Mouse (Mus musculus) hindbrain, embryonic 11.5 days (tissue): ENCODE results near the gene Il17re. TPM values are rescaled to one million over a fixed set of nuclear protein-coding genes. Genes with fewer than 3 reads are reported as not detected.

Experiments used
- ATAC-seq: fragments of 200-750 bp; cut with Nextera tagmentation; 2 replicates; pipeline ENCODE4 v1.8.0; 2017; ENCODE audit warnings: mild to moderate bottlenecking, moderate TSS enrichment, moderate library complexity; ENCODE audit not compliant: low FRiP score
- DNase-seq: peaks from one replicate; pipeline ENCODE4 v3.0.0-alpha.2; 2015; ENCODE audit warnings: low spot score
- H3K27ac ChIP-seq: fragments of 300-500 bp; sonication (generic); 2 replicates; pipeline ENCODE4 v1.5.1; 2014; ENCODE audit warnings: mild to moderate bottlenecking, low read depth, low read length
- H3K27me3 ChIP-seq: fragments of 300-500 bp; sonication (generic); 2 replicates; pipeline ENCODE4 v1.6.1; 2014; ENCODE audit warnings: mild to moderate bottlenecking, low read length, moderate library complexity, mixed read lengths; ENCODE audit not compliant: control insufficient read depth, insufficient read depth
- H3K36me3 ChIP-seq: fragments of 300-500 bp; sonication (generic); 2 replicates; pipeline ENCODE4 v1.6.1; 2014; ENCODE audit warnings: mild to moderate bottlenecking, low read length, moderate library complexity, mixed read lengths; ENCODE audit not compliant: control insufficient read depth, insufficient read depth
- H3K4me1 ChIP-seq: fragments of 300-500 bp; sonication (generic); replicated peaks from 2 replicates; pipeline ENCODE4 v1.6.1; 2014; ENCODE audit warnings: low read length, mixed read lengths; ENCODE audit not compliant: control insufficient read depth, insufficient read depth
- H3K4me2 ChIP-seq: fragments of 300-500 bp; sonication (generic); replicated peaks from 2 replicates; pipeline ENCODE4 v1.6.1; 2014; ENCODE audit warnings: mild to moderate bottlenecking, low read depth, low read length
- H3K4me3 ChIP-seq: fragments of 300-500 bp; sonication (generic); 2 replicates; pipeline ENCODE4 v1.5.1; 2014; ENCODE audit warnings: low read depth, low read length
- H3K9ac ChIP-seq: fragments of 300-500 bp; sonication (generic); 2 replicates; pipeline ENCODE4 v1.6.1; 2014; ENCODE audit warnings: low read depth, low read length
- H3K9me3 ChIP-seq: fragments of 300-500 bp; sonication (generic); 2 replicates; pipeline ENCODE4 v1.6.1; 2016; ENCODE audit warnings: low read length; ENCODE audit not compliant: control insufficient read depth
- WGBS: fragments of 180-500 bp; shearing (Covaris S2); extraction: QIAGEN DNeasy Blood & Tissue Kit; methylation state at CpG from one replicate; pipeline ENCODE4 v1.1.7; 2014; 5-methylcytosine and 5-hydroxymethylcytosine counted together
- polyA plus RNA-seq: library from polyadenylated mRNA; unstranded; fragments of >200 nt; fragmentation: Nextera tagmentation; extraction: Ambion mirVana; gene quantifications from 2 replicates; pipeline ENCODE4 v1.2.1, GENCODE M21; 2014

The Il17re gene
- polyA plus RNA-seq, 1 experiment from 2014 or later: 0.88 TPM

DNA sequence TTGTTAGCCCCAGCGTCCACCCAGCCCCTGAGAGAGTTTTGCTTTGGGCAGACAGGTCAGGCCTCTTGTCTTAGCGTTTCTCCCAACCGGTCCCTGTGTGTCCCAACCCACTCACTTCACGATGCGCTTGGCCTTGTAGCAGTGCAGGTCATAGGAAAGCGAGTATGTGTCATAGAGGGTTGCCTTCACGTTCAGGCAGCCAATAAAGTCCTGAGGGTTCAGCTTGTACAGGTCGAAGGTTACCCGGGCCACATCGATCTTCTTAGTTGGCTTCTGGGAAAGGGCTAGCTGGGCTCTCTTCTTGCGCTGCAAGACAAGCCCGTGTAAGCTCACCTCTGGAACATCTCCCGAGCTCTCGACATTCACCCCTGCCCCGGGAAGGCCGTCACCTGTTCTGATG lies 30.3 kb upstream of the Il17re start:
- Histone ChIP-seq H3K36me3 (no peaks in the 10 kb centered on the region), H3K9ac (no peak overlapping the region), H3K27me3 (no peaks in the 10 kb centered on the region), H3K4me3 (no peak overlapping the region), H3K4me1 (no peaks in the 10 kb centered on the region), H3K4me2 (no peak overlapping the region), H3K27ac (no peak overlapping the region), H3K9me3 (no peaks in the 10 kb centered on the region)
- DNase-seq (no peak), ATAC-seq (no peak)
- 94% methylated on average over 16 of the region's 16 CpGs for WGBS

DNA sequence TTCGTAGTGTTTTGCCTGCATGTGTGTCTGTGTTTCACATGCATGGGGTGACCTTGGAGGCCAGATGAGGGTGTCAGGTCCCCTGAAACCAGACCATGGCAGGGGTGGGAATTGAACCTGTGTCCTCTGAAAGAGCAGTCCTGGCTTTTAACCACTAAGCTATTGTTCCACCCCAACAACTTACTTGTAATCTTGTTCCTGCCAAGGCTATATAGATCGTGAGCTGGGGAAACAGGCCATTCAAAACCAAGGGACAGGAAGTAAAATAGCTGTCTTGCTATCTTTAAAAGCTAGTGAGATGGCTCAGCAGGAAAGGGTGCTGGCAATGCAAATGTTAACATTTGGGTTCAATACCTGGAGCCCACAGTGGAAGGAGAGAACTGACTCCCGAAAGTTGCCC lies 28.3 kb upstream of the Il17re start:
- WGBS: 86% methylated on average over 3 of the region's 3 CpGs

DNA sequence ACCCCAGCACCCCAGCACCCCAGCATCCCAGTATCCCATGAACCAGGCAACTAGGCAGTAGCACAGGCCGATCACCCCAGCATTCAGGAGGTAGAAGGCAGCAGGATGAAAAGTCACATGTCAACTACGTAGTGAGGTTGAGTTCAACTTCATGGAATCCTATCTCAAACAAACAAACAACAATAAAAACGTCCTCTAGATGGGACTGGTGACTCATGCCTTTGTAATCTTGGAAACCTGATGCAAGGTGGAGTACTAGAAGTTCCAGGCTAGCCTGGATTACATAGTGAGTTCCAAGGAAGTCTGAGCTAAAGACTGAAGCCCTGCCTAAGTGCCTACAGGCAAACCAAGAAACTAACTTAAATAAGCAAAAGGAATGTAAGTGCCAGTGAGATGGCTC lies 27.4 kb upstream of the Il17re start:
- Histone ChIP-seq H3K27ac (no peak overlapping the region), H3K9ac (no peak overlapping the region), H3K4me1 (no peaks in the 10 kb centered on the region), H3K27me3 (no peaks in the 10 kb centered on the region), H3K4me3 (no peak overlapping the region), H3K9me3 (no peaks in the 10 kb centered on the region), H3K36me3 (no peaks in the 10 kb centered on the region), H3K4me2 (no peak overlapping the region)
- no peak for ATAC-seq
- no peak for DNase-seq
- WGBS: 66% methylated on average over 3 of the region's 3 CpGs

More for the DNA sequence above, 28.3 kb upstream of the Il17re start:
- ATAC-seq: no peak
- Histone ChIP-seq H3K4me2 (no peak overlapping the region), H3K4me1 (no peaks in the 10 kb centered on the region), H3K27ac (no peak overlapping the region), H3K27me3 (no peaks in the 10 kb centered on the region), H3K4me3 (no peak overlapping the region), H3K9ac (no peak overlapping the region), H3K9me3 (no peaks in the 10 kb centered on the region), H3K36me3 (no peaks in the 10 kb centered on the region)
- no peak for DNase-seq

DNA sequence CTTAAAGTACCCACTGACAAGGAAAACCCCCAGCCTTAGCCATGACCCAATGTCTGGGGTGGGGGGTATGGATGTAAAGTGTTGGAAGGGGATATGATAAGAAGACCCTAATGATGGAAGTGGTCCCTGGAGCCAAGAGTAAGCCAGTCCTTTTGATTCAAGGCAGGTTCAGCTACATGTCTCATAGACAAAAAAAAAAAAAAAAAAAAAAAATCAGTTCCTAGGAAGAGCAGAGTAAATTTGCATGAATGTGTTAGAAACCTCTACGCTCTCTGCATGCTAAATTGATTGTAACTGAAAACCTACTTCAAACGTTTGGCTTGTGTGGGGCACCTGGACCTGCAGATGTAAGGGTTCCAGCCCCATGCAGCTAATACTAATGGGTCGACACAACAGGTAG lies 26.5 kb upstream of the Il17re start:
- no peaks in the 10 kb centered on the region for H3K9me3 ChIP-seq
- no peak overlapping the region for H3K4me3 ChIP-seq
- H3K36me3 ChIP-seq: no peaks in the 10 kb centered on the region
- no peak overlapping the region for H3K9ac ChIP-seq
- no peak overlapping the region for H3K4me2 ChIP-seq
- H3K27ac ChIP-seq: no peak overlapping the region
- no peaks in the 10 kb centered on the region for H3K27me3 ChIP-seq
- 66% methylated on average over 3 of the region's 3 CpGs for WGBS
- H3K4me1 ChIP-seq: no peaks in the 10 kb centered on the region
- DNase-seq (no peak), ATAC-seq (no peak)

DNA sequence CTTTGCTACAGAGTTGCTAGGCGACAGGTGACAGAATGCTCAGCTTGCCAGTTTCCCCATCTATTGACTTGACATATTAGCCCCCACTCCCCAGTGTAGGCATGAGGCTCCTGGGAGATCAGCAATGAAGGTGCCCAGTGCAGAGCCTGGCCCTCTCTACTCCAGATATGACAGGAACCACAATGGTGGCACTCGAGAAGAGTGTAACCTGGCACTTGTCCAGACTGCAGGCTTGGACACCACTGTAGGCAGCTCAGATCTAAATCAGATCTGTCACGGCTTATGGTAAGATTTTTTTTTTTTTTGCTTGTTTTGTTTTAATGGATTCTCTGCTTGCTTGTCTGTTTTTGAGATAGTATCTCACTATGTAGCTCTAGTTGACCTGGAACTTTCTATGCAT lies 24.6 kb upstream of the Il17re start:
- DNase-seq (no peak), ATAC-seq (no peak)
- Histone ChIP-seq H3K27me3 (no peaks in the 10 kb centered on the region), H3K36me3 (no peaks in the 10 kb centered on the region), H3K4me3 (no peak overlapping the region), H3K4me2 (no peak overlapping the region), H3K9ac (no peak overlapping the region), H3K4me1 (no peaks in the 10 kb centered on the region), H3K9me3 (no peaks in the 10 kb centered on the region), H3K27ac (no peak overlapping the region)
- 83% methylated on average over 3 of the region's 3 CpGs for WGBS

DNA sequence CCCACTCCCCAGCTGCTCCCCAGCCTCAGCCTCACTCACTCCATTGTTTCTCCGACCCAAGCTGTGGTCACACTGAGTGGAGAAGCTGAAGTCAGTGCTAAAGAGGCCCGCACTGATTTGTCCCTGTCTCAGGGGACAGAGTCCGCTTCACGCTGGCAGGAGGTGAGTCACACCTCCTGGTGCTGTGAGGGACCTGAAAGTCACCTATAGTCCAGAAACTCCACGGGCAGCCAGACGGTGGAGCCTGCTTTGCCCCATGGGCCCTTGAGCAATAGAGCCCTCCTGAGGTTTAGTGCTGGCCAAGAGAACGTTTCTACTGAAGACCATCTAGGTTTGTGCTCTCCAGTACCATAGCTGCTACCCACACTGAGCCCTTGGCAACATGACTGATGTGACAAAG lies 23.6 kb upstream of the Il17re start:
- ATAC-seq (no peak), DNase-seq (no peak)
- H3K9me3 ChIP-seq: no peaks in the 10 kb centered on the region
- no peaks in the 10 kb centered on the region for H3K4me1 ChIP-seq
- 75% methylated on average over 7 of the region's 7 CpGs for WGBS
- H3K9ac ChIP-seq: no peak overlapping the region
- H3K4me2 ChIP-seq: no peak overlapping the region
- no peaks in the 10 kb centered on the region for H3K36me3 ChIP-seq
- H3K27ac ChIP-seq: no peak overlapping the region
- H3K4me3 ChIP-seq: no peak overlapping the region
- no peaks in the 10 kb centered on the region for H3K27me3 ChIP-seq

DNA sequence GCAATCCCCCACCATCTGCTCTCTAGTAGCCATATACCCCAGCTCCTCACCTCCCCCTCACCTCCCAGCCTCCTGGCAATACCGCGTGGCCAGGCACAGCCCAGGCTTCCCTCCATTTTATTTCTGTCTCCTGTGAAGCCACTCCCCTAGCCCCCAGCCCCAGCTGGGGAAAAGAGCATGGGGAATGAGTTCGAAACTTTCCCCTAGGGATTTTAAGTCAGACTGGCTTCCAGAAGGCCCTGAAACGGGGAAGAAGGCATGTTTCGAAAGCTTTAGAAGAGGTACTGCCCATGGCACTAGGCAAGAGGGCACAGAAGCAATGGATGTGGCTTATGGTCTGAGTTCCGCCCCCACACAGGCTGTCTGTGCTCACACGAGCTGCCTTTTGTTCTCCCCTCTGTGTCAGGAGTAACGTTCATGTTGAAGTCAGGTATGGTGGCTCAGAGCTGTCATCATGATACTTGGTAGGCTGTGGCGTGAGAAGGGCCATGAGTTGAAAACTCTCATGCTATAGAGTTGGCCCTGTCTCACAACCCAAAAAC lies 22.5 kb upstream of the Il17re start, which contains the start of gene Cidec:
Gene Cidec, minus strand, starts transcription at position 97 of the 542 bp plus-strand sequence.
- Histone ChIP-seq H3K4me2 (no peak within 1 kb of the TSS), H3K4me1 (no peaks in the 10 kb centered on the region), H3K9me3 (no peaks in the 10 kb centered on the region), H3K9ac (no peak within 1 kb of the TSS), H3K27me3 (no peaks in the 10 kb centered on the region), H3K27ac (no peak within 1 kb of the TSS), H3K4me3 (no peak within 1 kb of the TSS), H3K36me3 (no peaks in the 10 kb centered on the region)
- ATAC-seq (no peak), DNase-seq (no peak)
- 84% methylated on average over 9 of the region's 9 CpGs for WGBS

DNA sequence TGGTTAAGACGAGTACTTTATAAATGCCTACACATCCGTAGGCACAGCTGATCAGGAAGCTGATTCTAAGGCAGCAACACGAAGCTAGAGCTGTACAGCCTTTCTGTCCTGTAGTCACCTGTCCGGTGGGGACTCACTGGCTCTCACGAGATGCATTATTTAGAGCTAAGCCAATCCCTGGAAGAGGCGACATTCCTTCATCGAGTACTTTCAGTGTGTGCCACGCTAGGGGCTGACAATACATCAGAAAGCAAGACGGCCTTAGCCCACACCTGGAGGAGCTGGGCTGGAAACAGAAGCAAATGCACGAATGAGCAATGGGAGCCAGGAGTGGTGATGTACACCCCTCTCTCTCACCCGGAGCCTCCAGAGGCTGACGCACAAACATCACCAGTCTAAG lies 21.1 kb upstream of the Il17re start:
- Histone ChIP-seq H3K4me3 (no peak overlapping the region), H3K4me1 (no peaks in the 10 kb centered on the region), H3K9ac (no peak overlapping the region), H3K27ac (no peak overlapping the region), H3K36me3 (no peaks in the 10 kb centered on the region), H3K4me2 (no peak overlapping the region), H3K27me3 (no peaks in the 10 kb centered on the region), H3K9me3 (no peaks in the 10 kb centered on the region)
- ATAC-seq (no peak), DNase-seq (no peak)
- WGBS: 77% methylated on average over 12 of the region's 12 CpGs

DNA sequence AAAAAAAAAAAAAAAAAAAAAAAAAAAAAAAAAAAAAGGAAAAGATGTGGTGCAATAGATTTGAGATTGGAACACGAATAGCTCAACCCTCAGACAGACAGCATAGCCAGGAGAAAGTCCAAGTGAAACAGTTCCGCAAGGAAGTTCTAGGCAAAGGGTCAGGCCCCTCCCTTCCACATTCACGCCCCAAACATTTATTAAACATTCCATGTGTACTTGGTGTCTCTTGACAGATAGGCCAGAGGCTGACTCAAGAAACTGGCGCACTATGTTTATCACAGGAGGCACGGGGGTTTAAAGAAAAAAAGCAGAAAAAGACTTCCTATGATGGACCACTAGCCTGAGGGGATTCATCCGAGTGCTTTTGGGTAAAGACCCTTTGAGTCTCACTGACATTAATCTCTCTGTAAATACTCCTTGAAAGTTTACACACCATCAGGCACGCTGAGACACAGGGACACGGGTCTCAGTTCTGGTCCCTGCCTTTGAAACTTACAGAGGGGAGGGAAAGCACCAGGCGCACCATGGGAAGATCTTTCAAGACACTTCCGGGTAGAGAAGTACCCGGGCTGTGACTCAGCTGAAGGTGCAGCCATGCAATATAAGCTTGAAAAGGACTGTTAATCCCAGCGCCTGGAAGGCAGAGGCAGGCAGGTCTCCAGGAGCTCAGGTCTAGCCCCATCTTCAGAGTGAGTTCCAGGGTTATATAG lies 19.4 kb upstream of the Il17re start:
- Histone ChIP-seq H3K36me3 (no peaks in the 10 kb centered on the region), H3K4me2 (no peak overlapping the region), H3K4me3 (no peak overlapping the region), H3K4me1 (no peaks in the 10 kb centered on the region), H3K9me3 (no peaks in the 10 kb centered on the region), H3K27ac (no peak overlapping the region), H3K9ac (no peak overlapping the region), H3K27me3 (no peaks in the 10 kb centered on the region)
- 69% methylated on average over 12 of the region's 12 CpGs for WGBS
- DNase-seq (no peak), ATAC-seq (no peak)
